Mouse (Mus musculus): ENCODE measurements around the gene Casp9.

GRCm38 (mm10) chr4:141863726-141864280 is 70.4 kb downstream of the Casp9 start:
- TF ChIP-seq POLR2A (IDR thresholded peaks at IDR 0.05; ENCODE audit: insufficient read depth, low read depth, low read length) (no peak), CTCF (IDR thresholded peaks at IDR 0.05; ENCODE audit: insufficient read depth, low read depth, low read length) (no peak)
